Mouse (Mus musculus): ENCODE results near the gene Xrcc1.
A peak's percentile ranks its signal among the peaks of the same experiment; 100 is the strongest.
"Not testable (repeated sequence)": the region's sequence is repeated elsewhere in the genome, so short reads cannot be mapped to it uniquely, and the experiment has no call there.

The Xrcc1 gene

DNA sequence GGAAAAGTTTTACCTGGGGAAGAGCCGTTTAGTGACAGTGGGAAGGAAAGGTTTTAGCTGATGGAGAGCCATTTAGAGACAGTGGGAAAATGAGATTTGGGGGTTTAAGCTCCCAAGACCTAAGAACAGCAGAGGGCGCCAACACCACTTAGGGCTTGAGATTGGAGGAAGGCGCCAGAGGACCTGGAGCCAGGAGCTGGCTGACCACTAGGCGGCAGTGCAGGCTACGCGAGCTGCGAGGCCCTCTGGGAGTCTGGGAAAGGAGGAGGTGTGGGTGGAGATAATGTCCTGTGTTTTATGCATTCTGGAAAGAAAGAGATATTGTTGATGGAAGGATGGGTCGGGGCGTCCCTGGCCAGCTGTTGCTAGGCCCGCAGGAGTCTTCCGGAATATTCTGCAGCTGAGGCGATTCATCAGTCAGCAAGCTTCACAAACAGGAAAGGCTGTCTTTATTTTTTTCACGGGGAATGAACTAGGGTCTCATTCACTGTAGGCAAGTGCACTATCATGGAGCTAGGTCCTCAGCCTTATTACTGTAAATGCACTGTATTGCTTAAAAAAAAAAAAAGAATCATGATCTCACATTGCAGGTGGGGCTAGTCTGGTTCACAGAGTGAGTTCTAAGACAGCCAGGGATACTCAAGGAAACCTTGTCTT is 55.0 kb downstream of the Xrcc1 start:
- DNase-seq (ENCODE audit: low spot score in 2 of 2): peak; percentile 91 to 98

DNA sequence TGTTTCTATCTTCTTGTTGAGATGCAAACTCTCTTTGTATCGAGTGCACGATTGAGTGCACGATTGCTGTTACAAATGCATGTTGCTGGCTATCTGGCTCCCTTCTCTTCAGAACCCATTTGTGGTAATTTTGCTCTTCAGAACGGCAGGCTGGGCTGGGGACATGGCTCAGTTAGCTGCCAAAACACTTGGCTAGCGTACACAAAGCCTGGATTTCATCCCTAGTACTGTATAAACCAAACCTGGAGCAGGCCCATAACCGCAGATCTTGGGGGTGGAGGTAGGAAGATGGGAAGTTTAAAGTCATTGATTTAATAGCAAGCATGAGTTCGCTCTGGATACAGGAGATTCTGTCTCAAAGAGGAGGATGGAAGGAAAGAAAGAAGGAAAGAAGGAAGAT is 59.5 kb downstream of the Xrcc1 start:
- DNase-seq (ENCODE audit: low spot score in 2 of 2): no peak

DNA sequence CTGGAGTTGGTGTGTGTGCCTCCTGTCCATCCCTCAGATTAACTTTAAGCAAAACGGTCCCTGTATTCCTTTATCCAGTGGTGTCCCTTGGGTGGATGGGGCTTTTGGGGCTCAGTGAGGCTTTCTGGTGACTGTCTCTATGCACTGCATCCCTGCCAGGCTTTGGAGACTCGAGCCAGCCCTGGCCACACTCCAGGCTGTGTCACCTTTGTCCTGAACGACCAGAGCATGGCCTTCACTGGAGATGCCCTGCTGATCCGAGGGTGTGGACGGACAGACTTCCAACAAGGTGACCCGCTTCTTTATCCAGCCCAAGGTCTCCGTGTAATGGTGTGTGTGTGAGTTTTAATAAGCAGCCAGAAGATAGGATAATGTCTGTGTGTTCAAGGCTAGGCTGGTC is 60.0 kb downstream of the Xrcc1 start:
- DNase-seq (ENCODE audit: low spot score in 2 of 2): no peak

GRCm38 (mm10) chr7:24608017-24608416 is 61.9 kb downstream of the Xrcc1 start:
- peak in 1 of 2 experiments; percentile 64 for DNase-seq (ENCODE audit: low spot score in 2 of 2)

GRCm38 (mm10) chr7:24608561-24608960 is 62.5 kb downstream of the Xrcc1 start:
- no peak for DNase-seq (ENCODE audit: low spot score in 2 of 2)

- peak; percentile 47 to 79 for DNase-seq (ENCODE audit: low spot score in 2 of 2)
These were observed 64.2 kb downstream of the Xrcc1 start, which contains the start of gene Phldb3 for GRCm38 (mm10) chr7:24610144-24610878. Phldb3 (plus strand) TSS chr7:24610763.

DNA sequence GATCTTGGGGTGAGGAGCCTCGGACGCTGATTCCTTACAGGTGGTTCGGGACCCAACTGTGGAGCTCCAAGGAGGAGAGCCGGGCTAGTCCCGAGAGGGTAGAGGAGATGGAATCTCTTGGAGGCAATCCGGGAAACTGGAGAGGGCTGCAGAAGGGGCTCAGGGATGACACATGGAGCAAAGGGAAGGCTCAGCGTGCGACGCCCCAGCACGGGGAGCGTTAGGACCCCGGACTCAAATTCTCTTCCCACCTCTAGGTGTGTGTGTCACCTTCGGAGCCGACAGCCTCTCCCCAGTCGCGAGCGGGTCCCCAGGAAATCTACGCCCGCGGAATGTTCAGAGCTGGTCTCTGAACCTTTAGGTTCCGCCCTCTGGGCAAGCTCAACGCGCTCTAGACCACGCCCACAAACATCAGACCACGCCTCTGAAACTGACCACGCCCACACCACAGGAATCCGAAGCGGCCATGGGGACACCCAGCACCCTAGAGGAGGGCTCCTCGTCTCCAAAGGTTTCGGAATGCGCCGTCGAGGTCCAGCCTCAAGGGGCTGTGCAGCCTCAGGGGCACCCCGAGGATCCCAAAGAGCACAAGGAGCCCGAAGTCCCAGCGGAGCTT is 64.9 kb downstream of the Xrcc1 start:
- peak; percentile 95 to 97 for DNase-seq (ENCODE audit: low spot score in 2 of 2)

GRCm38 (mm10) chr7:24611709-24612108 is 65.6 kb downstream of the Xrcc1 start:
- DNase-seq (ENCODE audit: low spot score in 2 of 2): no peak

- DNase-seq (ENCODE audit: low spot score in 2 of 2): no peak
These were observed 66.3 kb downstream of the Xrcc1 start for GRCm38 (mm10) chr7:24612308-24612910.

GRCm38 (mm10) chr7:24614816-24615215 is 68.7 kb downstream of the Xrcc1 start:
- DNase-seq (ENCODE audit: low spot score in 2 of 2): no peak

- no peak for DNase-seq (ENCODE audit: low spot score in 2 of 2)
These were observed 71.7 kb downstream of the Xrcc1 start for GRCm38 (mm10) chr7:24617763-24618162.

GRCm38 (mm10) chr7:24618374-24618773 is 72.3 kb downstream of the Xrcc1 start:
- not testable (repeated sequence) for DNase-seq (ENCODE audit: low spot score in 2 of 2)

- DNase-seq (ENCODE audit: low spot score in 2 of 2): no peak
These were observed 73.7 kb downstream of the Xrcc1 start for GRCm38 (mm10) chr7:24619671-24620397.

GRCm38 (mm10) chr7:24621193-24621592 is 75.1 kb downstream of the Xrcc1 start:
- DNase-seq (ENCODE audit: low spot score in 2 of 2): no peak

GRCm38 (mm10) chr7:24622967-24623366 is 76.9 kb downstream of the Xrcc1 start:
- DNase-seq (ENCODE audit: low spot score in 2 of 2): no peak

Data from spleen, postnatal 4 days (tissue).